Mouse (Mus musculus): ENCODE measurements around the gene Gpx5.

Gpx5 gene

DNA sequence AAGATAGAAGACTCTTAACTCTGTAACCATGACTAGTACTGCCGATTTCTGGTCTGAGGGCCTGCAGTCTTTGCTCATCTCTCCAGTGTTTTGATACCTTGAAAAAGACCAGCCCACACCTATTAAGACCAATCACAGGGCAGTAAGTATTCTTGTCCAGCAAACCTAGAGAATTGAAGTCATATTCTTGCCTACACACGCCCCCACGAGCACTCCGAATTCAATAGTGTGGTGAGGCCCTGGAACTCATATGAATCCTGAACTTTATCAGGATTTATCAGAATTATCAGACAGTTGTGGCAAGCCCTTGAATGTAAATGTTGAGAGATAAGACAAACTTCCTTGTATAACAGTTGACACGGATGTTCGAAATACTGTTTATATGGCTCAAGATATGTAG lies at the start of gene Gpx5:
Gpx5 (minus strand) TSS at position 101 of the 400 bp plus-strand sequence.
- in situ Hi-C loops (cut with MboI): no loop called here

DNA sequence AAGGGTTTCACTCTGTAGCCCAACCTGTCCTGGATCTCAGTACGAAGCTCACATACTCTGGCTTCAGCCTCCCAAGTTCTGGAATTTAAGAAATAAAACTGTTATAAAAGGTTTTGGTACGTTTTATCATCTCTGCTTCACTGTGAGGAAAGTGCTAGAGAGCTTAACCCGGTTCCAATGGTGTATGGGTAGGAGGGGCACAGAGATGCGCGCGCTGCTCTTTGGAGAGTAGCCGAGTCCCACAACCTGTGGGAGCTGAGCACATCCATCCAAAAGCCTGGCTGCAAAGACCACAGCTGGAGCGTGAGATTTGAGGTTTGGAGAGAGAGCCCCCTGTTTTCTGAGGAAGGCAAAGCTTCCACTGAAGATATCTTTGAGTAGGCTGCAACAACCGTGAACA lies 34.9 kb upstream of the Gpx5 start:
- in situ Hi-C loops (cut with MboI): no loop called here

DNA sequence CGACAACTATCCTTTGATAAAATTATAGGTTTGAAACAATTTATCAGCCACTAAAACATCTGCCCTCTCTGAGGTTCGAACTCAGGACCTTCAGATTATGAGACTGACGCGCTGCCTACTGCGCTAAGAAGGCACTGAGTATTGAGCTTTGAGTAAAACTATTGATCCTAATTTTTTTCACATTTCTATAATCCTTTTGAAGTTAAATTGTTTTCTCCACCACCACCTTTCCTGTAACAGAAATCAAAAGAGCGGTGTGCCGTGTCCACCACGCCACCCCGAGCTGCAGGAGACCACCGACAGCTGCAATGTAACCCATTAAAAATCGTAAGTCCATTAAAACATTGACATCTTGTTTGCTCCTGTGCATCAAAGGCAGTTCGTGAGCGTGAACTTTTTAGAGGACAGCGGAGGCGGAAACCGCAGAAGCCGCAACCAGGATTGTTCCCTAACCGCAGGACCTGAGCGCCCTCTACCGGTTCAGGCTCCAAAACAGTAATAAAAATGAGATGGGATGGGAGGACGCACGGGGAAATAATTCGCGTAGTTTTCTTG lies 34.2 kb upstream of the Gpx5 start:
- in situ Hi-C loops (cut with MboI): no loop called here

DNA sequence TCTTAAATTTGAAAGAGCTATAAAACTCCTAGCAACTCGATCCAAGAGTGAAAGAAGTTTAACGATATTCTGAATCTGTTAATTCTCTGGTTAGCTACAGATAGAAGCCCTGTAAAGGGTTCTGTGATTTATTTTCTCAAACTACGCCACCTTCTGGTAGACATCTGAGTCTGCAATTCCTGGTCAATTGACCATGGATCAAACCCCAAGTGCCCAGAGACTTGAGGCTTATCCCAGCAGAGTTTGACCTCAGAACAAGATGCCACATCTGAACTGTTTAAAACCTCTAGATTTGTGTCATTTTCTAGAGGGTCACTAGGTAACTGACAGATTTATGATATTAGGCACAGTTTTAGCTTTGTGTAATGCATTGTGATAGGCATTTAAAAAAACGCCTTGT lies 33.7 kb upstream of the Gpx5 start:
- in situ Hi-C loops (cut with MboI): no loop called here

DNA sequence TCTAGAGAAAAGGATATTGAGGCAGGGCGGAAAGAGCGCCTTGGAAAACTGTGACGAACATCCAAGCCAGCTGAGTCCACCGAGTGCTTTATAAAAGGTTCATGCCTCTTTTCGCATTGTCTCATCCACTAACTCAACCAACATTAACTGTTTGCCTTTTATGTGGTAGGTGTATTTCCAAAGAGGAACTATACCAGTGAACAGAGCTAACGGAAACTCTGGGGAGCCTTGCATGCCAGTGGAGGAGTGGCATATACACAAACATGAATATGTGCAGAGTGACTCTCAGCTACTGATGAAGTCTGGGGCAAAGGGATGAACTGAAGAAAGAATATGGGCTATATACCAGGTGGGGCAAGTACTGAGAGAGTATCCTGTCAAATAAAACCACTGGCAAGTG lies 30.9 kb upstream of the Gpx5 start:
- in situ Hi-C loops (cut with MboI): no loop called here

DNA sequence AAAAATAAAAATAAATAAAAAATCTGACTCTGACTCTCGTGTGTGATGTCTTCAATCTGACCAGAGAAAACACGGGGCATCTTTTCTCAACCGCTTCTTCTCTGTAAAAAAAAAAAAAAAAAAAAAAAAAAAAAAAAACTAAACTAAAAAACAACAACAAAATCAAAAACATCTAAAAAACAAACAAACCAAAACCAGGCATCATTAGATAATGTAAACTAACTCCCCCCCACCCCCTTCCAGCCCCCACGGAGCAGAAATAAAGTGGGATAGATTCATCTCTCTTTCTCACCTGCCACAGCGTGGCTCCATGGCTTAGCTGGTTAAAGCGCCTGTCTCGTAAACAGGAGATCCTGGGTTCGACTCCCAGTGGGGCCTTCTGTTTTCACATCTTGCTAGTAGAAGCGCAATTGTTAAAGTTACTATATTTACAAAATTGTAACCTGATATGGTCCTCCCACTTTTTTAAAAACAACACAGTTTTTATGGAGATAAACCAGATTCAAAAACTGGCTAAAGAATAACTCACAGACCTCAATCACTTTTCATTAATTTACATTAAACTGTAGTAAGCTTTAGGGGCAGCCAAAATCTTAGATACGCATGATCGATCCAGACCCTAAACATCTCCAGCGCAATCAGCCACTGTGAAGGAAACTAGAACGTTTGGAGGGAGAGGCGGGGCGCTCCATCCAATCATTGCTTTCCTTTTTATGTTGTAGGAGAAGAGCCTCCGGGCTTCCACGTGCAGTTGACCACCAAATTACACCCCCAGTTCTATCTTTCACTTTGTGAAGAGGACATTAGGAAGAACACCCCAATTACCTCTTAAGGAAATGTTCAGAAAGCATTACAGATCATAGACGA lies 30.2 kb upstream of the Gpx5 start:
- in situ Hi-C loops (cut with MboI): no loop called here

DNA sequence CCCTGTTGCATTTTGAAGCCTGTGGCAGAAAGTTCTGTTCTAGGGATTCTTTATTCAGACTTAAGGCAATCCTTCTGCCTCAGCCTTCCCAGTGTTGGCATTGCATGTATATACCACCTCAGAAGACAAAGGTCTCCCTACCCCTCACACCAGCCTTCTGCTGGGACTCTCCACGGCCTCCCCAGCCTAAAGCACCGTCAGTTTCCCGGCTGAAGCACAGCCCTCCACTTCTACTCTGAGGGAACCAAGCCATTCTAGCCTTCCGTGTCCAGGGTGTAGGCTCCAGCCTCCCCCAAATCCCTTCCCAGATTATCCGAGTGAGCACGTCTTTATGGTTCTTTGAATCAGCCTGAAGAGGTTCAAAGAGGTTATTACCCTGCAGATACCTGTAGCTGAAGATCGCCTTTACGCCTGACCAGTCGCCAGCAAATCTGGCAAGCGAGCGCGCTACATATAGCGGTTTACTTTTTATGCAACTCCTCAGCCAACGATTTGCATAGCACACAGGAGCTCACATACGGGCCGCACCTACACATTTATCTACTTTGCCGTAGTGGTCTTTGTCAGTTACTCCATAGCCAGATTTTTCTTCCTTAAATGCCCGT lies 29.5 kb upstream of the Gpx5 start:
- in situ Hi-C loops (cut with MboI): no loop called here

DNA sequence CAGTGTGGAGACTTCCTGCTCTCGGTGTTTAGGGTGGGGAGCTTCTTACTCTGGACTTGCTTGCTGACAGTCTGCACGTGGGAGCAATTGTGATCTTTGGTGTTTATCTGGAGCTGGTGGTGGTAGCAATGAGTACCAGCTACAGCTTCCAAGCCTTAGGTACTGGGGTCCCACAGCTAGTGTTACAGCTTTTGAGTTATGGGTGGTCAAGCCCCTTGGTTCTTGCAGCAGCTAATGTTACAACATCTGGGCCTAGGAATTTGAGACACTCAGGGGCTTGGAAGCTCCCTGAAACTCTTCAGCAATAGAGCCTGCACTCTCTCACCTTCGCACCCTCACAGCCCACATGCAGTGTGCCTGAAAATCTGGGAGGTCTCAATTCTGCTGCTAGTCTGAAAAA lies 27.7 kb upstream of the Gpx5 start:
- in situ Hi-C loops (cut with MboI): no loop called here

DNA sequence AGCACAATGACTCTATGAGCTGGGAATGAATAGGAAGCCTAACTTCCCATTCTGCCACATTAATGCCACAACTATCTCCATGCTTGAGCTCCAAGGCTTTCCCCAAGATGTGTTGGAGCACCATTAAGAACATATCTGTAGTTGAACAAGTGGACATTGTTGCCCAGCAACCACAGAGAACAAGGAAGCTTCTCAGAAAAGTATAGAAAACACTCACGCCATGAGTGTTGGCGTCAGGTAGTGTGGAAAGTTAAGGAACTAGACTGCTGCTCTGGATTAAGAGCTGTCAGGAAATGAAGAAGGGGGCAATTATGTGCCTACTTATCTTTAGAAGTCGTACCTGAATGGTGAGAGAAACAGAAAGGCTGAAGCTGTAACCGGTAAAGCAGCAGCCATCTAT lies 21.4 kb upstream of the Gpx5 start:
- in situ Hi-C loops (cut with MboI): no loop called here

DNA sequence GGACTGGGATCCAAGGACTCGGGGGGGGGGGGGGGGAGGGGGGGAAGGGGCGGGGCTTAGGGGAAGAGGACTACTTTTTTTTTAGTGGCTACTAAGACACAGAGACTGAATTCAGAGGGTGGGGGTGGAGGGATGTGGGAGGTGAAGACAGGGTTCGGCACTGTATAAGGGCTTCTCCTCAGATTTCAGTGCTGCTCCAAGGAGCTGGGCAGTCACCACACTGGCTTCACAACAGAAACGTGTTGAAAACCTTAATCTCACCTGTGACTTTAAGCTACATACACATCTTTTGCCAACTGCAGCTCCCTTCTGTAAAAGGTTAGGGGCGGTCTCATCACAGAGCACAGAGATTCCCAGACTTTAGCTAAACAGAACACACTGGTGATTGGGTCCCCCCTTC lies 20.3 kb upstream of the Gpx5 start:
- in situ Hi-C loops (cut with MboI): no loop called here

DNA sequence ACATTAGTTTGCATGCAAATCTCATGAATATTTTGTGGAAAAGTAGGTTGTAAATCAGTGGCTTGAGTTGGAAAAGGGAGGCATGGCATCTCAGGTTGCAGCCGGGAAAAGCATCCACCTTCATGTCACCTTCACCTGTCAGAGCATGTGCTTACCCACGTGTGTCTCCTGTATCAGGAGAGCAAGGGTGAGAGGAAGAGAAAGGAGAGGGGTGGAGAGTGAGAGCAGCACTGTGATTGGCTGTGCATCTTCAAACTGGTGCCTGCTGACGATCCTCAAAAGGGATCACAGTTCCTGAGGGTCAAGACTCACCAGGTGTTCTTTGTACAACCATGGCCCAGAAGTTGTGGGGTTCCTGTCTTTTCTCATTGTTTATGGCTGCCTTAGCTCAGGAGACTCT lies 19.4 kb upstream of the Gpx5 start, which contains the start of gene Gpx6:
Gpx6 (plus strand) TSS at position 200 of the 400 bp plus-strand sequence.
- in situ Hi-C loops (cut with MboI): no loop called here

DNA sequence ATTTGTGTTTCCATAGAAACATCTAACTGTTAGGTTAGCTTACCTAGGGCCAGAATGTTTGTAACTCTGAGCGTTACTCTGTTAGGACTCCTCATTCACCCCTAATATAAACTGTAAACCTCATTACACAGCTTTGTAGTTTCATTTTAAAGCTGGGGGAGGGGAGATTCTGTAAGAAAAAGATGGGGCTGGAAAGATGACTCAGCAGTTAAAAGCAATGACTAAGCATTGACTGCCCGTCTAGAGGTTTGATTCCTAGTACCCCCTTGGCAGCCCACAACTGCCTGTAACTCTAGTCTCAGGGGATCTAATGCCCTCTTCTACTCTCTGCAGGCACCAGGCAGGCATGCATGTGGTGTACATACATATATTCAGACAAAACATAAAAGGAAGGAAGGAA lies 17.3 kb upstream of the Gpx5 start:
- in situ Hi-C loops (cut with MboI): no loop called here

DNA sequence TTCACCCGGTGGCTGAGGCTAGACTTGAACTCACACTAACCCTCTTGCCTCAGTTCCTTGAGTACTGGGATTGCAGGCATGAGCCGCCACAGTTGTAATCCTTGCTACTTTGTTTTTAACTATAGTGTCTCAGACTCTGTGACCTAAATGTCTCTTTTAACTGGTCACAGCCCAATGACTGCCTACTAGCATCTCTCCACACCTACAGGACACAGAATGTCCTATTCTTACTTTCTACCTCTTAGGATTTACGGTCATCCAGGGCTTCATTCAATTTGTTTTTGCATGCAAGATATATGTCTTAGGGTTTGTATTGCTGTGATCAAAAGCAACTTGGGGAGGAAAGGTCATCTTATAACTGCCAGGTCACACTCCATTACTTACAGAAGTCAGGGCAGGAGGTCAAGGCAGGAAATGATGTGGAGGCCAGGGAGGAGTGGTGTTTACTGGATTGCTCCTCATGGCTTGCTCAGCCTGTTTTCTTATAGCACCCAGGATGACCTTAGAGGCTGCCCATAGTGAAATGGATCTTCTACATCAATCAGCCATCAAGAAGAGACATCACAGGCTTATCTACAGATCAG lies 12.0 kb upstream of the Gpx5 start:
- in situ Hi-C loops (cut with MboI): no loop called here

DNA sequence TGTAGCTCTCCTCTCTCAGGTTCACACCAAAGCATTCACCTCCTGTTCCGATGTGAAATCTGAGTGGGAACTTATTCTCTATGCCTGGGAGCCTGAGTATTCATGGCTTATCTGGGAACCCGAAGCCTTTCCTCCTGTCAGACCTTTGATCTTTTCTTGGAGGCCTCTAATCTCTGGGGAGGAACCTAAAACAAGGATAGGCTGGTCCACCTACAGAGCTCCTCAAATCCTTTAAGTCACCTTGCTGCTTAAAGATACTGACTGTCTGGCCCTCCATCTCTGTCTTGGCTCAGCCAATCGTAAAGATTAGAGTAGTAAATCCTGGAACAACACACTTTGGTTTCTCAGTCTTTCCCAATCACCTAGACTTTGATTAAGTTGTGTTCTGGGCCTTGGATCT lies 6.0 kb upstream of the Gpx5 start:
- in situ Hi-C loops (cut with MboI): no loop called here

DNA sequence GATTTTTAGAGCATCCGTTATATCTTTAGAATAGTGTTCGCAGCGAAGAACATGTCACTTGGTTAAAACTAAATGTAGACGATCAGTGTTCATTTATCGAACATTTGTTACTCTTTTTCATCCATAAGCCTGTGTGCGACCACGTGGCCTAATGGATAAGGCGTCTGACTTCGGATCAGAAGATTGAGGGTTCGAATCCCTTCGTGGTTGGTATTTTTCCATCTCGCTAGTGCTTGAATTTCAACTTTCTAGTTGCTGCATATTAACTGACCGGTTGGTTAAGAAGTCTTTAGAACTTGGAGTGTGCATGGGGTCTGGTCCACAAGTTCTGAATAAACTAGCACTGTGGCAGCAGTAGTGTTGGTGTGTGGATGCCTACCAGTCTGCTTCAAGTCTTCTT lies 13.0 kb downstream of the Gpx5 start:
- in situ Hi-C loops (cut with MboI): no loop called here

DNA sequence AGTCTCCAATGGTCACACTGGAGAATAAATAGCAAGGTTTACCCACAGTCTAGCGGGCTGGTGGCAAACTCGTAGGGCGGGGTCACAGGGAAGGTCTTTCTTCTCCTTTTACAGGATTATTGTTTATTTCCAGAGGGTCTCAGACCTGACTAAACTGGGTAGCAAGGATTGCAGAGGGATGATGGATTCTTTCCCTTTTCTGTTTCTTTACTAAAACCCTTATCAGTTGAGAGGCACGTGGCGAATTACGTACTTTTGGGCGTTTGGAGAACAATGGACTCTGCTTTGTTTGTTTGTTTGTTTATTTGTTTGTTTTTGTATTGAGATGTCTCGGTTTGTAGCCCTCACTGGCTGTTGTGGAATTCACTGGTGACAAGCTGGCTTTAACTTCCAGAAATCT lies 13.5 kb downstream of the Gpx5 start:
- in situ Hi-C loops (cut with MboI): no loop called here

DNA sequence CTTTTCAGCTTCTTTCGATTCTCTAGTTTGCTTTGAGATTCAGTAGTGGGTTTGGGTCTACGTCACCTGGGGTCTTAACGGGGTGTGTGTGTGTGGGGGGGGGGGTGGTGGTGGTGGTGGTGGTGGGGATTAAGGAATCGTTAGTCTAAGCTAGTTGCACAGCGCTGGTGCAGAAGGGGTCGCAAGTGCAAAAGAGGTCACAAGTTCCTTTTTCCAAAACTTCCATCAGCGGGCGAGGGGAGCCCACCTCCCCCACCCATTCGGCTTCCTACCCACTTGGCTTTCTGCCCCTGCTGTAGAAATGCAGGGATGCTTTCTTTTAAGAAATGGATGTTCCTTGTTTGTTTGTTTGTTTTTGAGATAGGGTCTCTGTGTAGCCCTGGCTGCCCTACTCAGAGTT lies 16.0 kb downstream of the Gpx5 start:
- in situ Hi-C loops (cut with MboI): no loop called here

DNA sequence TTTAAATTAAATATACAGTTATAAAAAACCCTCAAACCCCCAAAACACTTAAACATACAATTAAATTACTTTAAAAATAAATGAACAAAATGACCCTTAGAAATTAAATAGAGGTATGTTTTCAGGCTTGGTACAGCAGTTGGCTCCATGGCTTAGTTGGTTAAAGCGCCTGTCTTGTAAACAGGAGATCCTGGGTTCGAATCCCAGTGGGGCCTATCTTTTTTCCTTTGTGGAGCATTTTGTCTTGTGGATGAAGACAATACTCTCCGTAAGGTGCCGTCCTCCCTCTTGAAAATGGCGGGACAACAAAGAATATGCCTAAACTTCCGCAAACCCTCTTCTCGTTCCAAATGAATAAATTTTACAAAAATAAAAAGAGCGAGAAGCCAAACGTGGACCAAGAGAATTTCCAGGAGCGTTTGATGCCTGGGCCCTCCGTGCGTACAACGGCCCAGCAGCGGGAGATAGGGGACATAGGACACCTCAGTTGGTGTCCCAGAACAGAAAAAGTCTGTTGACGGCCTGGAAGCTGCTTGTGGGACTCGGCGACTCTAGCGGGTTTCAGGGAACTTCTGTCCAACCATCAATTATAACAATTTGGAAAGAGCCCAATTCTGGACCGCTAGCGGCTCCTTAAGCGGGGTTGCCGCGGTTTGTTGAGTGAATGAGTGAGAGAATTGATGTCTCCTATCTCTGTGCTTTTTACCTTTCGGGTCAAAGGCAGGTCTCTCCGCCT lies 16.5 kb downstream of the Gpx5 start:
- in situ Hi-C loops (cut with MboI): no loop called here

DNA sequence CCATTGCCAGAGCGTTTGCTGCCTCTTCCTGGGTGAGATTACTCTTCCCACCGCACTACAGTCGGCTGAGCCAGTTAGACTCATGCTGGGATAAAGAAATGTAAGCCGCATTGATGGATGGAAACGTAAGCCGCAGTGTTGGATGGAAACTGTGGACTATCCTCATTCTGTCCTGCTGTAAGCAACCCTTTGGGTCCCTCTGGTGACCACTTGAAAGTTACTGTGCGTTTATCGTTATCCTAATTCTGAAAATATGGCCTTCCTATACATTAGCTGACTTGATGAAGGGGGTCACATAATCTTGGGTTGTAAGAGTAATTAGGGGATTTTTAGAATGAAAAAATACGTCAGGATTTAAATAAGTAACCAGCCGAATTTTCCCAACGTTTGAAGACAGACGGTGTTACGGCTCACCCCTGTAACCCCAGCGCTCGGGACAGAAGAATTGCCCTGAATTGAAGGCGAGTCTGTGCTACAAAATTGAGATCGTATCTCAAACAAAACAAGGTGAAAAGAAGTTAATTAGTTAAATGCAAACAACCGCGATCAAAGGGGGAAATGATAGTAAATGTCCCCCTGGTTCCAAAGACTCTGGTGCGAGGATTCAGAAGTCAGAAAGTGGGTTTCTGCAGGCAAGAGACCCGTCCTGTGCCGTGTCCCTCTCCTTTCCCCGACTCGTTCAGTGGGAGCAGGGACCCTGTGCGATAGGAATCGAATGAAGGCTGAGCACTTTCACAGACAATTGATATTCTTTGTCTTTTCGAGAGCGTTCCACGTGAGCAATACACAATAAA lies 17.3 kb downstream of the Gpx5 start:
- in situ Hi-C loops (cut with MboI): no loop called here

DNA sequence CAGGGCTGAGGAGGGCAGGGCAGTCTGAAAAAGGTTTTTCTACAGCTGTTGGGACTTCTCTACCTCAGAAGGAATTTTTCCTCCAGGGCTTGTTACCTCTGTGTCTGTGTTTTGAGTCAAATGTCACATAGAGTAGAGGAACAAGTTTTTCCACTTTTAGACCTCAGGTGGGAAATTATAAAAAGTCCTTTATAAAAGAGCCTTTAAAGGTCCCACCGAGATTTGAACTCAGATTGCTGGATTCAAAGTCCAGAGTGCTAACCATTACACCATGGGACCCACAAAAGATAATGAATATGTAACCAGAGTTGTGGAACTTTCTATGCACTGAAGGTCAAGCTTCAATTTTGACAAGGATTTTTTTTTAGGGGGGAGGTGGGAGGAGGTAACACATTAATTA lies 24.3 kb downstream of the Gpx5 start:
- in situ Hi-C loops (cut with MboI): no loop called here

DNA sequence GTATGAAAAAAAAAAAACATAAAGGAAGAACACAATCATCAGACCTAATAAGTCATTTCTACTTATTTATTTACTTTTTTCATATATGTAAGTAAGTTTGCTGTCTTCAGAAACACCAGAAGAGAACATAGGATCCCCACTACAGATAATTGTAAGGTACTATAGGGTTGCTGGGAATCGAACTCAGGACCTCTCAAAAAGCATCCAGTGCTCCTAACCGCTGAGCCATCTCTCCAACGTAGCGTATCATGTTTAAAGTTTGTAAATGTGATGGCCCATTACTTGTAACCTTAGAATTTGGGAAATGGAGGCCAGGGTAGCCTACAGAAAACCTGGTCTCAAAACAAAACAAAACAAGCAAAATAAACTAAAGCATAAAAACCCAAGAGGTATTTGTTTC lies 25.0 kb downstream of the Gpx5 start:
- in situ Hi-C loops (cut with MboI): no loop called here
